Mouse (Mus musculus) inflammation-experienced regulatory T-cells, adult 6 months (primary cell): Measurements from ENCODE around the gene Ankrd16. TPM values are rescaled to one million over a fixed set of nuclear protein-coding genes. Genes with fewer than 3 reads are reported as not detected.

Experiments used
- ATAC-seq: one replicate; pipeline ENCODE4 v1.8.0; 2017
- polyA plus RNA-seq, 3 experiments: library from polyadenylated mRNA; unstranded; fragments of 100-300 nt; shearing (Covaris generic); gene quantifications; one replicate each; pipeline ENCODE4 v1.2.1; 2017

Ankrd16 gene
- polyA plus RNA-seq = 10 to 100 TPM; 27.2 to 65.0 (median 41.6) TPM

DNA sequence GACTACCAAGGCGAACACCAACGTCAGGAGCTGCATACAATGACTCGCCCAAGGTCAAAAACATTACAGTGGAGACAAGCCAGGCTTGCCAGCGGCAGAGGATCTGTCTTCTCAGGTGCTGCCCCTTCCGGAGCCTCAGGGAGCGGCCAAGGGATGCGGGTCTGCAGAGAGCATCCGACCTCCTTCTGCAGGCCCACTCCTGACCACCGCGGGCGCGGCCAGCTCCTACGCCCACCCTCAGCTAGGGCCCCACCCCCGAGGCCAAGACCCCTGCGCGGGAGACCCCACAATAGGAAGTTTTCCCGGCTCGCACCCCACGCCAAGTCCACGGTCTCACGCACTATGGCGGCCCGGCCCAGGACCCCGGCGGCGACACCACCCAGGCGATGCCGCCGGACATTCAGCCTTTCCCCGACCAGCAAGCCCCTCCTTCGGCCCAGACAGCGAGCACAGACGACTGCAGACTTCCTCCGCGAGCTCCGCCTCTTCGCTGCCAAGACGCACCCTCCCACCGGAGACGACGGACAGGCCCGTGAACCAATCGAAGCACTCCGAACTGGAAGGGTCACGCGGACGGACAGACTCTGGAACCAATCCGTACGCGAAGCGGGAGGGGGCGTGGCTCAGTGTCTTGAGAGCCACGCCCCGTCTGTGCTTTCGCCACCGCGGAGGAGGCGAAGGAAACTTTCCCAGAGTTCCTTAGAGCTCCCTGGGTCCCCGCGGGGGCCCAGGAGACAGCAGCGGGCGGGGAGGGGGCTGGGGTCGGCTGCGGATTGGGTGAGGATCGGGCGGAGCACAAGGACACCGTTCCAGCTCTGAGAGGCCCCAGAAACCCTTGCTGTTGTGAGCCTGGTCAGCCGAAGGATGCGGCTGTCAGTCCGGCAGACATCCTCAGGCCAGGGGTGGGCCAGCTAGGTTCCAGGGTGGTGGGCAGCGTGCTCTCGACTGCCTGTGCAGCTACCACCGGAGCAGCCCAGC is at the start of gene Ankrd16, which contains the start of gene Fbh1:
Gene Ankrd16, plus strand, starts transcription at position 786 of the 978 bp plus-strand sequence.
Gene Fbh1, minus strand, starts transcription at position 492 of the 978 bp plus-strand sequence.
- ATAC-seq = peak; percentile 85

DNA sequence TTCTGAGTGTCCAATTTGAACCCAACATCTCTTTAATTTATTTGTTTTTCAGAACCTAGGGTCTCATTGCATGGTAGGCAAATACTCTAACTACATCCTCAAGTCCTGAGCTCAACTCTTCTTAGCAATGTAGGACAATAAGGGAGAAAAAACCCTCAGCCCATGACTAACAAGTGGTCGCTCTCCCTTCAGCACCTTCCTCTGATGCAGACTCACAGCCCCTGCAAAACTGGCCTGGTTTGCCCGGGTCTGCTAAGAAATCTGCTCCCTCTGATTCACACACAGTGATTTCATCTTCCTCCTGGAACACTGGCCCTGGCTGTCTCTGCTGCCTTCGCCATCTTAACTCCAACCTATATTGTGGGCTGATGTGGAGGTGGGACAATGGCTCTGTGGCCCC is 48.6 kb upstream of the Ankrd16 start:
- no peak for ATAC-seq

DNA sequence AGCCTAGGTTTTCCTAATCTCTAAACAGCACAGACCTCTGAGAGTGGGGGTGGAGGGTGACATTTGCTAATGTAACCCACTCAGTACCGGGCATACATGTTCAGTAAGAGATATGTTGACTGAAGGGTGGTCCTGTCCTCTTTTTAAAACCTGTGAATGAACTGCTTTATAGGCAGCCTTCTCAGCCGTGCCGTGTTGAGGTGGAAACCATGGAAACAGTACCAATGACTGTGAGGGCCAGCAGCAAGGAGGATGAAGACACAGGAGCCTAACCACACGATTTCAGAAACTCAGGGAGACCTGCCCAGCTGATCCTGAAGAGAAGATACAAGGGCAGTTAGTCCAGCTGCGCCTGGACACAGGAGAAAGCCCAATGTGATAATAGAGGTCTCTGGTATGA is 44.7 kb upstream of the Ankrd16 start:
- no peak for ATAC-seq

DNA sequence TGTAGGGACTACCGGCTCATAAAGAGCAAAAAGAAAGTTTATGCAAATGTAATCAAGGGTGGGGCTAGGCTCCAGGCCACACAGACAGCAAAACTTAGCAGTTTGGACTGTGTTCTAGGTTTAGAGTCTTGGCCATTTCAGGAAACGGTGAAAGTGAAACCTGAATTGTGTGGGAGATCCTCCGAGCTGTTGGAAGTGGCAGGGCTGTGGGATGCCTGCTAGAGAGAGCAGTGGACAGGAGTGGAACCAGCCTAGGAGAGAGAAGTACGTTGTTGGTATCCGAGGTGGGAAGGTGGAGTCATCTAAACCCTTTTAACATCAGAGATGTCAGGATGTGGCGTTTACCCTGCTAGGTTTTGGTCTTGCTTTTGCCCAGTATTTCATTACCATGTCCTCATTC is 41.8 kb upstream of the Ankrd16 start:
- no peak for ATAC-seq

DNA sequence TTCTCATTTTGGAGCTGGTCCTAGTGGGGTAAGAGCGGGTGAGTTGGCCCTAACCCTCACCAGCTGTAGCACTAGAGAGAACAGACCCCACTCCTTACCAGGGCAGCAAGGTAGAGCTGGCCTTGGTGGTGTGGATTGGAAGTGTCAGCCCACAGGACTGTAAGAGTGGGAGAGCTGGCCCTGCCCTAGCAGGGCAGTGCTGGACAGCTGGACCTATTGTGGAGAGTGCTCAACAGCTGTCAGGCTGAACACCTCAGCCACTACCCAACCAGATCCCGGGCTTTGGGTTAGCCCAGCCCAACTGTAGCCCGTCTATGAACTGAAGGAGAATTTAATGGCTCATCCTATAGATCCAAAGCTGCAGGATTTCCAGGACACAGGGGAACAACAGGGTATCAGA is 38.9 kb upstream of the Ankrd16 start:
- ATAC-seq = no peak

DNA sequence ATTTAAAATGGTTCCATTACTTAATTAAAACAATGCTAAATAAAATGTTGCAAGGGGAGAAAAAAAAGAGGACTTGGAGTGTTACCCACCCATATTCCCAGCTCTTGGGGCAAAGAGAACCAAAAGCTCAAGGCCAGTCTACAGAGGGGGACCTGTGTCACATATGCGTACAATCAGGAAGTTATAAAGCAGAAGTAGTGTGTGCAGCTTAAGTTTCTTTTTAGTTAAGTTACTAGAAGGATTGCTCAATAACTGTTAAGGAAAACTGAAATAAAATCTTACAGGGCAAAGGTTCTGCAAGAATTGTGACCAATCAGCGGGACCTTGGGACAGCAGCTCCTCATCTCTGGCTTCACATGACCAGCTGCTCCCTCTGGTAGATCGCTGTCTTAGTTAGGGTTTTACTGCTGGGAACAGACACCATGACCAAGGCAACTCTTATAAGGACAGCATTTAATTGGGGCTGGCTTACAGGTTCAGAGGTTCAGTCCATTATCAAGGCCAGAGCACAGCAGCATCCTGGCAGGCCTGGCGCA is 38.1 kb upstream of the Ankrd16 start:
- no peak for ATAC-seq

DNA sequence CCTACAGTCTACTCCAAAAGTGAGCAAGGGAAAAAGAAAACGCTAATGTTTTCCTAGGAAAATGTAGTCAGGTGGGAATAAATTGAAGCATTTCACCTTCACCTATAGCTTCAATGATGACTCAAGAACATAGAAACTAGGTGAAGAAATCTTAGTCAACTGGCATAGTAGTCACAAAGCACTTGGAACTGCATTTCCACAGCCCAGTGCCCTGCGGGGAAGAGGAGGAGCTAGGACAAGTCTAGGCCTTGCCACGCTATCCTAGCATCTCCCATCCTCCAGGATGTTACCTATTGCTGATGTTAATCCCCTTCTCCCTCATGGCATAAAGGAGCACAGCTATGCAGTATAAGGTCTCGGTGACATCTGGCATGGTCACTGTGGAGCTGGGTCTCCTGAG is 15.1 kb upstream of the Ankrd16 start:
- no peak for ATAC-seq

DNA sequence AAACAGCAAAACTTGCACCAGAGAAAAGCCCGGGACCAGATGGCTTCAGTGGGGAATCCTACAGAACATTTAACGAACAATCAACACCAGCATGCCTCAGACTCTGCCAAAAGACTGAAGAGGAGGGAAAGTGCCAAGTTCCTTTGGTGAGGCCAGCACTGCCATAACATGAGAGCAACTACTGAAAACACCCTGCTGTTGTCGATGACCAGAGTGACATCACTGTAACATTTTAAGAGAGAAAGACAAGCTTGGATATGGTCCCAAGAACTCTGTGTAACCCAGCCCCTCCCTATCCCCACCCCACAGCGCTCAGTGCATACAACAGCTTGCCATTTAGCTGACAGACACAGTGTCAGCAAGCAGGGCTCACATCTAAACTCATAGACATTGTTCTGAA is 12.0 kb upstream of the Ankrd16 start:
- ATAC-seq = no peak

DNA sequence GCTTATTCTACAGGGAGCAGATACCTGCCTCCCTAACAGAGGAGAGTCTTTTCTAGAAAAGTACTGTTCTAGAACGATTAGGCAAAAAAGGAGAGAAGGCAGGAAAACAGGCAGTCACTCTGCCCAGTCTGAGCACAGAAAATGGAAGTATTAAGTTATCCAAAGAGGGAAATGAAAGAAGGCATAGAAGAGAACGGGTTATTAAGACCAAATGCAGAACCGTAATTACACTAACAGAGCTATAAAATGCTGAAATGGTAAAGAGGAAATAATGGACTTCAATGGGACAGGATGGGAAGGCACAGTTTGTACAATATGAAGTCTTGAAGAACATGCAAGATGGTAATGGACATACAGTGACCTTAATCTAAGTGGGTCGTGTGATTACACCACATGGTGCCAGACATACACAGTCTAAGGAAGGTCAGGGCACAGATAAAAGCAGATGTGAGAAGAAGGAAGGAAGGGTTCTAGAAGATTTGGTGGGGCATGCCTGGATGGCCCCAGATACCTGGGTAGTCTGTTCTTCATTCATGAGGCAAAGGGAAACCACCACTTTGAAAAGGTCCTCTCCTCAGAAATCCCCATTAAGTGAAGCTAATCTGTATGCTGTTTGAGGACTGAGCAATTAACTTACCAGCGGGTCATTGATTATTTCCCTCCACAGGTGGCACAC is 11.1 kb upstream of the Ankrd16 start:
- no peak for ATAC-seq

DNA sequence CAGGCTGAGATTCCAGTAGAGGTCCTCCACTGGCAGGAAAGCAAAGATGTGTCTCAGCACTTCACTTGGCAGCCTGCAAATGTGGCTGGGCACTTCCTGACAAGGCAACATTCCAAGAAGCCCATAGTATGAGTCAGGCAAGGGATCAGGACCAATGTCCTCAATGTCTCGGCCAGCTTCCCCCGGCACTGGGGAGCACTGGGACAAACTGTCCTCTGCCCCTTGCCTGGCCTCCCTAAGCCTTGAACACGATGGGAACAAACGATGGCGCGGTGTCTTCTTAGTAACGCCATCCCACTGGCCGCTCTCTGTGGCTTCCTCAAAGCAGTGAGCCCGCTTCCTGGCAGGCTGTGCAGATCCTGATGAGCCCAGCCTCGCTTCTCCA is 10.5 kb upstream of the Ankrd16 start:
- no peak for ATAC-seq

DNA sequence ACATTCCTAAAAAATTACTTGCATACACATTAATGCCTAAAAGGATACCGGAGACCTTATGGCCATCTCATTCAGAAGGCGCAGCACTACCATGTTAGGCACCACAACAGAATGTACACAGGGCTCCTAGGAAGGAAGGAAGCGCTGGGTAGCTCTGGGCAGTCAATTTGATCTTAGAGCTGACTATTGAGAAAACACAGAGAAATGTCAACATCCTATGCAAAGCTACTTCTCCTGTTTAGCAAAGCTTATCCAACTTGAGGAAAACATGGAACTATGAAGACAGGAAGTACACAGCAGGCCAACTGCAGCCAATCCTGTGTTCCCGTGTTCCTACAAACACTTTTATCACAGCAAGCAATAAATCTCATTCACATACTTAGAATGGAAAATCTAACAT is 6.0 kb upstream of the Ankrd16 start:
- ATAC-seq = no peak

DNA sequence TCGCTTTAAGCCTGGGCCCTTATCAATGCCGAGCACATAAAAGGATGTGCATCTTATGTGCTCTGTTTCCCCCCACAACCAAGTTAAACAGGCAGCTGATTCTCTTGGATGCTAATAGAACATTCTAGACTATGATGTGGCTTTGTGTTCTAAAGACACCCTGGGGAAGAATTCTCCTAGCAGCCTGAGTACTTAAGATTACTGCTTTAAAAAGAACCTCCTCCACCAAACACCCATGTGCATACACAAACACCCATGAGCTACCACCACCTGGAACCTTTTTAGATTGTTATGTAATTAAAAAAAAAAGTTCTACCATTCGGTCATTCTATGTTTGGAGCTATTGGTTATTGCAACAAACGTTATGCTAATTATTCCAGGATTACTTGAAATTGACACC is 5.3 kb upstream of the Ankrd16 start:
- no peak for ATAC-seq

DNA sequence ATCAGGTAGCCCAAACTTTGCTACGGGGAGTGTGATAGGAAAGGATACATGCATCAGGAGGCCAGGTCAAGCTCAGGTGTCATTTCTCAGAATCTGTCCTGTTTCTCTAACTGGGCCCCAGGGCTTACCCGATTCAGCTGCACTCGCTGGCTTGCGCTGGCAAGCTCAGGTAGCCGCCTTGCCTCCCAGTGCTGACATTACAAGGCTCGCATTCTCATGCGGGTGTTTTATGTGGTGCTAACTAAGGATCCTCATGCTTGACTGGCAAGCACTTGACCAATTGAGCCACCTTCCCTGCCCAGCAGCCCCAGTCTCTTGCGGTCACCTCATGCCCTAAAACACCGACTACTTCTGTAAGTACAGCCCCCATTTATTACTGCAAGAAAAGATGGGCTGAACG is 3.2 kb upstream of the Ankrd16 start:
- ATAC-seq = no peak

DNA sequence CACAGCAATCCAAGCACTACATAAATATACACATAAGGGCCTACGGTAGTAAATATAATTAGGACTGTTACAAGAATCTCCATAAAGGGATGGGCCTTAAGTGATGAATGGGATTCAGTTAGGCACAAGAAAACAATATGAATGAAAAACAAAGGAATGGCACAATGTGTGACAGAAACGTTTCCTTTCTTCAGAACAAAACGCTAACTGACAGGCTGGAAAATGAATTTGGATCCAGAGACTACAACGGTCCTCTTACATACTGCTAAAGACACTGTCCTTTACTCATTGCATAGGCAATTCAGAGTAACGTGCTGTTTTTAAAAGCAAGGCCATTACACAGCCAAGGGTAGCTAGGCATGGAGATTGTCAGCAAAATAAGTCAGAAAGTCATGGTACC is 2.6 kb upstream of the Ankrd16 start:
- no peak for ATAC-seq

DNA sequence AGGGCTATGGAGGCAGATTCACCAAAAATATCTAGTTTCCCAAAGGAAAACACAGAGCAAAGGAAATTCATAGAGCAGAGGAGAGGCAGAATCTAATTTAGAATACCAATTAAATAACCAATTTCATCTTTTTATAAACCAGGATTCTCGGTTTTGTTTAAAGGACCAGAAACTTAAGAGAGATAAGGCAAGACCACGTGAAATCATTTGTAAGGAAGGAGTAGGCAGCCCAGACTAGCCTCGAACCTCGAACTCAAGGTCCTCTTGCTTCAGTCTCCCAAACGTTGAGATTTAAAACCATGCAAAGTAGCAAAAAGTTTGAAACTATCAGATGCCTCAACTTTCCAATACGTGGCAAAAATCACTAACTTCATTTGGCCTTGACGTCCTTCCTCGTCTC is 1.3 kb upstream of the Ankrd16 start:
- no peak for ATAC-seq

DNA sequence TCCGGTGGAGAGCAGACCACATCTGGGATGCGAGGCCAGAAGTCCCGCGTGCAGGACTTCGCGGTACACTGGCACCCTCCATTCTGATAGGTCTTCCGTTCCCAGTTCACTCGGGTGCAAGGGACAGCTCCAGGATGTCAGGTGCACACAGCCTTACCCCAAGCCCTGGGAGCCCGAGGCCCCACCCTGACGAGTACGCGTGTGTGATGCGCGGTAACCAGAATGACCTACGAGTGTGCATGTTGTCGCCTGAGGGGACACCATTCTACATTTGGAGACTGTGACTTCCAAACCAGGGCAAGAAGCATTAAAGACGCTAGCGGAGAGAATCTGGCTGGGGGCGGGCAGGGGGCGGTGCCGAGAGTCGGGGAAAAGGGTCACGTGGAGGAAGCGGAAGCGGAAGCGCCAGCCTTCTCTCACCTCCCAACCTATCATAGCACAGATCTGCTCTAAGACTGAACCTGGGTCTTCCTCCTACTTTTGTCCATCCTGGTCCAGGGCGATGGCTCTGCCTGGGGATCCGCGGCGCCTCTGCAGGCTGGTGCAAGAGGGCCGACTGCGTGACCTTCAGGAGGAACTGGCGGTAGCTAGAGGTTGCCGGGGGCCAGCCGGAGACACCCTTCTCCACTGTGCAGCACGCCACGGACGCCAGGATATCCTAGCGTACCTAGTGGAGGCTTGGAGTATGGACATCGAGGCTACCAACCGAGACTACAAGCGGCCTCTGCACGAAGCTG is 579 bp downstream of the Ankrd16 start:
- ATAC-seq = peak; percentile 84

DNA sequence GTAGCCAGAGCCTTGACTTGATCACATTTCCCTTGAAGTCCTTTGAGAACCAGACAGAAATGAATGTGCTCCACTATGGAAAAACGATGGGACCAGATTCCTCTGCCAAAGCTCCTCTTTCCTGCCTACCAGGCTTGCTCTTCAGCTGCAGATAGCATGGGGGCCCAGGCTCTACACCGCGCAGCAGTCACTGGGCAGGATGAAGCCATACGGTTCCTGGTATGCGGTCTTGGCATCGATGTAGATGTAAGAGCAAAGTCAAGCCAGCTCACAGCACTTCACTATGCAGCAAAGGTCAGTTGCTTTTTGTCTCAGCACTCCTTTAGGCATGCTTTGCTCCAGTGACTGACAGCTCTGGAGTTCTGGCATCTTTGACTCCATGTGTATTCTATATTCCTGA is 6.5 kb downstream of the Ankrd16 start:
- no peak for ATAC-seq

DNA sequence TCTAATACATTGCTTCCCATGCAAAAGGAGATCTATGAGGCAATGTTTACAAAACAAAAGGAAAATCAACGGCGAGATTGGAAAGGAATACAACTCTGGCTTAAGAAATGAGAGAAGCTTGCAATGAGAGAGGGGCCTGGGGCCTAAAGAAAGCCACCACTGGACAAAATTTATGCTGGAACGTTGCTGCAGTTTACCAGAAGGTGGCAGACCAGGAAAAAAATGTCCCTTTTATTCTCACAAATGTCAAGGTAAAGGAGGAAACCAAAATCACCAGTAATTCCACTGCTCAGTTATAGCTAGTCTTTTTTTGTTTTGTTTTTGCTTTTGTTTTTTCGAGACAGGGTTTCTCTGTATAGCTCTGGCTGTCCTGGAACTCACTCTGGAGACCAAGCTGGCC is 17.0 kb downstream of the Ankrd16 start:
- no peak for ATAC-seq

DNA sequence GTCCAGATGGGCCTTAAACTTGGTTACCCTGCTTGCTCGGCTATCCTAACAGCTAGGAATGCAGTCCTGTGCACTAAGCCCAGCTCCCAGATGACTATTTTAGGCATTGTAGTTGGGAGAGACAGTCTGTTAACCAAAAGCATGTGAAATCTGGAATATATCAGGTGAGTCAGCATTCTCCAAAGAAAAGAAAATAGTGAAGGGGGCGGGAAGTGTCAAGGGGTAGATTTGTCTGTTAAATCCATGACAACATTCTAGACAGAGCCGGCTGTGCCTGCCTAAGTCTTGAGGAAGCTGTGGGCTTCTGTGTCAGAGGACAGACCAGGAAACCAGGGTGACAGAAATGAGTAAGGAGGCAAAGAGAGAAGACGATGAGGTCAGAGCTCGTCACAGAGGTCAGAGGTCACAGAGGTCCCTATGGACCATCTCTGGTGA is 20.3 kb downstream of the Ankrd16 start:
- ATAC-seq = no peak

DNA sequence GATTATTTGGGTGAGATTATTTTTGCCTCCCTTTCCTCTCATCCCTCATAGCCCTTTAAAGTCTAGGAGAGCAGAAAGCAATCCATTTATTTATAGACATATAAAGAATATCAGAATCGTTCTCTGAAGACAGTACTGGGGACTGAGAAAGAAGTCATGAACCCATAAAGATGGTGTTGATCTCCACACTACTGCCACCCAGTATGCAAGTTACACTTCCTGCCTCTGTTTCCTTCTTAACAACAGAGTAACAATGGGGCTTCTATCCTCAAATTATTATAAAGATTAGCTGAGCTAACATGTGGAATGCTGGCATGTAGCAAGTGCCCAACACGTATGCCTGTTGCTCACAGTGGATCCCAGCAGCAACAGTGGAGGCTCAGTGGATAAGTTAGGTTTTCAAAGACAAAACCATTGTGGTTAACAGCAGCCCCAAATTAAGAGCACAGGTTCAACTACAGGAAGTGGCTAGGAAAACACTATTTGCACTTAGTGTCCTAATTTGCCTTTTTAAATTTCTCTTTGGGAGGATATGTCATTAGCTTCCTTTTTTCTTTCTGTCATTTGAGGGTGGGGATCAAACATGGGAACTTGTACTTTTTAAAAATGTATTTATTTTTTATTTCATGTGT is 23.7 kb downstream of the Ankrd16 start:
- ATAC-seq = peak; percentile 81
